Mouse (Mus musculus) intestine, postnatal 0 days (tissue): ENCODE results near the gene Ankmy1. TPM values are rescaled to one million over a fixed set of nuclear protein-coding genes. Genes with fewer than 3 reads are reported as not detected.

Experiments
- ATAC-seq: fragments of 200-750 bp; cut with Nextera tagmentation; 2 replicates; pipeline ENCODE4 v1.8.0; 2017; ENCODE audit warnings: mild to moderate bottlenecking, moderate TSS enrichment, moderate library complexity
- H3K27ac ChIP-seq: fragments of 300-500 bp; sonication (generic); 2 replicates; pipeline ENCODE4 v1.5.1; 2014; ENCODE audit warnings: mild to moderate bottlenecking, low read depth, low read length, moderate library complexity
- H3K27me3 ChIP-seq: fragments of 300-500 bp; sonication (generic); replicated peaks from 2 replicates; pipeline ENCODE4 v1.6.1; 2014; ENCODE audit warnings: low read length, mixed read lengths; ENCODE audit not compliant: control insufficient read depth, insufficient read depth
- H3K36me3 ChIP-seq: fragments of 300-500 bp; sonication (generic); 2 replicates; pipeline ENCODE4 v1.6.1; 2014; ENCODE audit warnings: mild to moderate bottlenecking, moderate library complexity; ENCODE audit not compliant: control insufficient read depth, insufficient read depth
- H3K4me1 ChIP-seq: fragments of 300-500 bp; sonication (generic); replicated peaks from 2 replicates; pipeline ENCODE4 v1.6.1; 2014; ENCODE audit warnings: antibody characterized with exemption, low read length, mixed read lengths; ENCODE audit not compliant: control insufficient read depth, insufficient read depth
- H3K4me2 ChIP-seq: fragments of 300-500 bp; sonication (generic); replicated peaks from 2 replicates; pipeline ENCODE4 v1.6.1; 2014; ENCODE audit warnings: low read depth, mild to moderate bottlenecking, moderate library complexity
- H3K4me3 ChIP-seq: fragments of 300-500 bp; sonication (generic); 2 replicates; pipeline ENCODE4 v1.5.1; 2014; ENCODE audit warnings: low read depth, low read length
- H3K9ac ChIP-seq: fragments of 300-500 bp; sonication (generic); 2 replicates; pipeline ENCODE4 v1.6.1; 2014; ENCODE audit warnings: mild to moderate bottlenecking, low read depth, low read length
- H3K9me3 ChIP-seq: fragments of 300-500 bp; sonication (generic); 2 replicates; pipeline ENCODE4 v1.6.1; 2016; ENCODE audit warnings: mixed run types; ENCODE audit not compliant: control insufficient read depth
- CTCF ChIP-seq: sonication (generic); IDR thresholded peaks from 2 replicates; pipeline ENCODE4 v1.5.1; 2016; ENCODE audit warnings: low read depth, mild to moderate bottlenecking, control low read depth, antibody characterized with exemption, moderate library complexity
- whole genome bisulfite sequencing: fragments of 180-500 bp; shearing (Covaris S2); extraction: QIAGEN DNeasy Blood & Tissue Kit; methylation state at CpG from one replicate; pipeline ENCODE4 v1.1.7; 2014; 5-methylcytosine and 5-hydroxymethylcytosine counted together
- polyA plus RNA-seq: library from polyadenylated mRNA; unstranded; fragments of >200 nt; fragmentation: Nextera tagmentation; extraction: Ambion mirVana; gene quantifications from 2 replicates; pipeline ENCODE4 v1.2.1, GENCODE M21; 2015

Gene Ankmy1
- polyA plus RNA-seq, 1 experiment from 2014 or later: not detected

- TF ChIP-seq CTCF: peak; percentile 93
- H3K27me3 ChIP-seq: no peaks in the 10 kb centered on the region
- no peak overlapping the region for H3K27ac ChIP-seq
- H3K36me3 ChIP-seq: no peaks in the 10 kb centered on the region
- H3K4me3 ChIP-seq: no peak overlapping the region
- no peak overlapping the region for H3K4me2 ChIP-seq
- no peak overlapping the region for H3K9ac ChIP-seq
- WGBS: 17% methylated on average over 3 of the region's 3 CpGs
- H3K9me3 ChIP-seq: no peaks in the 10 kb centered on the region
- ATAC-seq: no peak
- no peaks in the 10 kb centered on the region for H3K4me1 ChIP-seq
Measured at GRCm38 (mm10) chr1:92895089-92895488, 7.6 kb downstream of the Ankmy1 start.

- Histone ChIP-seq H3K9ac (no peak overlapping the region), H3K36me3 (no peaks in the 10 kb centered on the region), H3K4me2 (no peak overlapping the region), H3K27ac (no peak overlapping the region), H3K9me3 (no peaks in the 10 kb centered on the region), H3K27me3 (no peaks in the 10 kb centered on the region), H3K4me1 (no peaks in the 10 kb centered on the region), H3K4me3 (no peak overlapping the region)
- WGBS: 66% methylated on average over 3 of the region's 3 CpGs
- TF ChIP-seq CTCF: no peak
- no peak for ATAC-seq
Measured at GRCm38 (mm10) chr1:92893896-92894295, 8.8 kb downstream of the Ankmy1 start.

- no peaks in the 10 kb centered on the region for H3K4me1 ChIP-seq
- H3K36me3 ChIP-seq: no peaks in the 10 kb centered on the region
- H3K27ac ChIP-seq: no peak overlapping the region
- H3K9me3 ChIP-seq: no peaks in the 10 kb centered on the region
- H3K9ac ChIP-seq: no peak overlapping the region
- no peak overlapping the region for H3K4me2 ChIP-seq
- ATAC-seq: no peak
- no peak for TF ChIP-seq CTCF
- no peak overlapping the region for H3K4me3 ChIP-seq
- no peaks in the 10 kb centered on the region for H3K27me3 ChIP-seq
- 66% methylated on average over 3 of the region's 3 CpGs for WGBS
Measured at GRCm38 (mm10) chr1:92892791-92893190, 9.9 kb downstream of the Ankmy1 start.

GRCm38 (mm10) chr1:92888901-92889655 lies 13.6 kb downstream of the Ankmy1 start:
- Histone ChIP-seq H3K27me3 (no peaks in the 10 kb centered on the region), H3K9me3 (no peaks in the 10 kb centered on the region), H3K4me1 (no peaks in the 10 kb centered on the region), H3K27ac (no peak overlapping the region), H3K36me3 (no peaks in the 10 kb centered on the region), H3K4me3 (no peak overlapping the region), H3K9ac (no peak overlapping the region), H3K4me2 (no peak overlapping the region)
- 65% methylated on average over 7 of the region's 7 CpGs for WGBS
- no peak for TF ChIP-seq CTCF
- no peak for ATAC-seq

- no peaks in the 10 kb centered on the region for H3K27me3 ChIP-seq
- 87% methylated on average over 6 of the region's 6 CpGs for WGBS
Measured at GRCm38 (mm10) chr1:92881982-92882381, 20.7 kb downstream of the Ankmy1 start.

GRCm38 (mm10) chr1:92880101-92880500 lies 22.6 kb downstream of the Ankmy1 start:
- Histone ChIP-seq H3K9ac (no peak overlapping the region), H3K4me3 (no peak overlapping the region), H3K9me3 (no peaks in the 10 kb centered on the region), H3K36me3 (no peaks in the 10 kb centered on the region), H3K27me3 (no peaks in the 10 kb centered on the region), H3K4me1 (no peaks in the 10 kb centered on the region), H3K27ac (no peak overlapping the region), H3K4me2 (no peak overlapping the region)
- WGBS: 70% methylated on average over 5 of the region's 5 CpGs
- no peak for TF ChIP-seq CTCF
- ATAC-seq: no peak

More at GRCm38 (mm10) chr1:92881982-92882381, 20.7 kb downstream of the Ankmy1 start:
- H3K9ac ChIP-seq: no peak overlapping the region
- no peaks in the 10 kb centered on the region for H3K36me3 ChIP-seq
- no peaks in the 10 kb centered on the region for H3K9me3 ChIP-seq
- no peak overlapping the region for H3K4me3 ChIP-seq
- H3K4me2 ChIP-seq: no peak overlapping the region
- no peak for ATAC-seq
- H3K27ac ChIP-seq: no peak overlapping the region
- TF ChIP-seq CTCF: no peak
- H3K4me1 ChIP-seq: no peaks in the 10 kb centered on the region
